Mouse (Mus musculus): ENCODE measurements at regions not wholly inside any gene's neighbourhood (a gene's known extent, or its start where the extent isn't known, plus 50 kb on each side); places are given as distances from the start of the nearest gene placed in this dataset.
A peak's percentile ranks its signal among the peaks of the same experiment; 100 is the strongest.

- DNase-seq: no peak
Measured at GRCm38 (mm10) chr12:86830247-86830585, 54.4 kb downstream of the Irf2bpl start.

GRCm38 (mm10) chr12:86829581-86830246 is 54.9 kb downstream of the Irf2bpl start:
- DNase-seq: peak; percentile 48

GRCm38 (mm10) chr12:86827241-86827606 is 57.4 kb downstream of the Irf2bpl start:
- DNase-seq: no peak

DNA sequence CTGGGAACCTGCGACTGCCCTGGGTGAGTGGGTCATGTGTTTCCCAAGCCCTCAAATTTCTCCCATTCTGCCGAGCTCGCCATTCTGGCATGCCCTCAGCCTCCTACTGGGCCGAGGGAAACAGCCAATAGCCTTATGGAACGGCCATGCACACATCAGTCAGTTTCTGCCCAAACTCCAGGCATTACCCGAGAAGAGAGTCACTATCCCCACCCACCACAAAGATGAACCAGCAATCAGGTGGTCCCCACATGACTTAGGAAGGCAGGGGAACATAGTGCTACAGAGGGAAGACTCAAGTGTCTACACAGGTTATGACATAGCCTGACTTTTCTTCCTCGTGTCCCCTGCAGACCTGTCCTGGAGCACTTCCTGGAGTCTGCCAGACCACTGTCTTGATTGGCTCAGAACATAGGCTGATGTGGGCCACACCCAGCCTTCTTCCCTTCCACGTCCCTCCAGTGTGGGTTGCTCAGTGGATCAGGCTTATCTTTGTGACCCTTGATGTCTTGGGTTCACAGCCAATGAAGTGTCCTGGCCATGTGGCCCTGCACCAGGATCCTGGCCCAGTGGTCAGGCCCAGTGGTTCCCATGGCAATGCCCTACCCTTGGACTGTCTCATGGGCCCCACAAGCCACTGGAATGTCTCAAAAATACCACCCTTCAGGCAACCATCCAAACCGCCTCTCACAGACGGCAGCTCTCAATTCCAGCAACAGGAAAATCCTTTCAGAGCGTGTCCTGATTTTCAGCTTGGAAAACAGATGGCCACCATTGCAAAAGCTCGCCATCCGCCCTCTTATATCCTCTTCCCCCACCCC is 58.0 kb downstream of the Irf2bpl start:
- DNase-seq: no peak

DNA sequence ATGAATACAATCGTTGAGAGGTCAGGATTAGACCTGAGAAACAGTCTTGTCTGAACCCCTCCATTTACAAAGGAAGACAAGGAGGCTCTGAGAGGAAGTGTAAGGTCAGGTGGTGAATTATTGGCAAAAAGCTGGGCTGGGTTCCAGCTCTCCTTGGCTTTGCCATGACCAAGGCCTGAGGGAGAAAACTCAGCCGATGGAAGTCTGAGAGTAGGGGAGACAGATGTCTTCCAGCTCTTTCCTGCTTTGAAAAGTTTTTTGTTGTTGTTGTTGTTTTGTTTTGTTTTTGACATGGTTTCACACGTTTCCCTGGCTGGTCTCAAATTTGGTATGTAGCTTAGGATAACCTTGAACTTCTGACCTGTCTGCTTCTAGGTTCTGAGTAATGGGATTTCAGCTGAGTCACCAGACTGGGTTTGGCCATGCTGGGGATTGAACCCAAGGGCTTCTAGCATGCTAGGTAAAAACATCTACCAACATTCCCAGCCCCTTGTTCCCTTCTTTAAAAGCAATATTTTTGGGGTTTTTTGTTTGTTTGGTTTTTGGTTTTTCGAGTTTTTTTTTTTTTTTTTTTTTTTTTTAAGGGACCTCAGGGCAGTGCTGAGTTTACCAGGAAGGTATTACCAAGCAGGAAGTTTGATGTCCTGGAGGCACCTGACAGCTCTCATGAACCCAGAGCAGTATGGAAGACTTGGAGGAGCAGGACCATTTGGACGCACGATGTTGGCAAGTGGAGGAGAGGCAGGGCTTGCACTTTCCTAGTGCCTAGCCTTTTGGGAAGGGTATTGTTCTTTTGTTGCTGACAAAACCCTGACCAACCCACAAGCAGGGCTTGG is 58.8 kb downstream of the Irf2bpl start:
- peak; percentile 77 for DNase-seq

- DNase-seq: peak; percentile 87
Measured at GRCm38 (mm10) chr12:86824860-86825583, 59.6 kb downstream of the Irf2bpl start.

DNA sequence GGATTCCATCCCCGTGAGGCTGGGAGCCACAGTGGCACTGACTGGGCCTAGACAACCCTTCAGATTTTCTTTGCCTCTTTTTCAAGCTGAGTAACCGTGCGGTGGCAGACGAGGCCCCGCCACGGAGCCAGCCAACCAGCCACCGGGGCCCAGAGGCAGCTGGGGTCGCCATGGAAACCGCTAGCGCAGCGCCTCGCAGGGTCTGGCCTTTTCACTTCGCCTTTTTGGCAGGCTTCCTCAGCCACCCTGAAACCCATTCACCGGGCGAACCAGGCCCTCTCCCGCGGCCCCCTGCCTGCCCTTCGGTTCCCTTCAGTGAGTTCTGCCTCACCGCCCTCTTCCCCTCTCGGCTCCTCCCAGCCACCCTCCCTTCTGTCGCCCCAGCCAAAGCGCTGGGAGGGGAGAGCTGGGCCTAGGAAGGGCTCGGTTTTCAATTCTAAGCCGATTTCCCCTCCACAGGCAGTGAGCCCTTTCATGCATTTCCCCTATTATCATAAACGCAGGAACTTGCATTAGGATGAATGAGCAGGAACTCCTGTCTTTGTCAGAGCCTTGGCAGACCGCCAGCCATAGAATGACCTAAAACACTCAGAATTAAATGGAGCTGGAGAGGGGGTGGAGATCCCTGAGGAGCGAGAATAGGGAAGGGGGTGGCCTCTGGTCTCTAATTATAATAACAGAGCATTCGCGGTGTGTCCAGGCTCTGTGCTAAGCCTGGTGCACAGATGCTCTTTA is 60.6 kb downstream of the Irf2bpl start:
- DNase-seq: peak; percentile 92

- no peak for DNase-seq
Measured at GRCm38 (mm10) chr12:86823488-86823854, 61.1 kb downstream of the Irf2bpl start.

DNA sequence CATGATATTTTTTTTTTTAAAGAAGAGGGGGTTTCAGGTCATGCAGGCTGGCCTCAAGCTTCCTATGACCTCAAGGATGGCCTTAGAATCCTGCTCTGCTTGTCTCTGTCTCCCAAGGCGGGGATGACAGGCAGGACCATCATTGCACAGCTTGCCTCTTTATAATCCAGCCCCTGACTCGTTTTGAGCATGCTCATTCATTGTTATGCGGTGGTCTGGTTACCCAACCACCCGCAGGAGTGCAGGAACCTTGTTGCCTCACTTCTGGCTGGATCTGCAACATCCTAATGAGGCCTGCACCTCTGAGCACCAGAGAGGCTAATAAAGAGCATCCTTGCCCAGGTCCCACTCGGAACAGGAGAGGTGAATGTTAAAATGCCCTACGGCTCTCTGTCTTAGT is 63.4 kb downstream of the Irf2bpl start:
- no peak for DNase-seq

GRCm38 (mm10) chr12:86819568-86819967 is 65.0 kb downstream of the Irf2bpl start:
- no peak for DNase-seq

GRCm38 (mm10) chr12:86819163-86819562 is 65.4 kb downstream of the Irf2bpl start:
- DNase-seq: no peak

DNA sequence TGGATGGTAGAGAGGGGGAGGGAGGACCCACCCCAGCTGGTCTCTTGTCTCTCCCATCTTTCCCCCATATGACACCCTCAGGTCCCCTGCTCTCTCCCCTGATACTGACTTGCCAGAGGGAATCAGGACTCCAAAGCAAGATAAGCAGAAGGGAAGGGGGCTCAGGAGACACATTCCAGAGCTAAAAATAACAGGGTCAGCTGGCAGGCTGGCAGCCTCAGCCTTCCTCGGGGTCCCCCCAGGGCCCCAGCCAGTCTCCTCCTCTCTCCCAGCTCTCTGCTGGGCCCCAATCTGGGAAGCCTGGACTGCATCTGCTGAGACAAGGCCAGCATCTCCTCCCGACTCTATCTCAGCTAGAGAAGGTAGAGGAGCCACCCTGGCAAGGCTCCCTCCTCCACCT is 66.4 kb downstream of the Irf2bpl start:
- no peak for DNase-seq

DNA sequence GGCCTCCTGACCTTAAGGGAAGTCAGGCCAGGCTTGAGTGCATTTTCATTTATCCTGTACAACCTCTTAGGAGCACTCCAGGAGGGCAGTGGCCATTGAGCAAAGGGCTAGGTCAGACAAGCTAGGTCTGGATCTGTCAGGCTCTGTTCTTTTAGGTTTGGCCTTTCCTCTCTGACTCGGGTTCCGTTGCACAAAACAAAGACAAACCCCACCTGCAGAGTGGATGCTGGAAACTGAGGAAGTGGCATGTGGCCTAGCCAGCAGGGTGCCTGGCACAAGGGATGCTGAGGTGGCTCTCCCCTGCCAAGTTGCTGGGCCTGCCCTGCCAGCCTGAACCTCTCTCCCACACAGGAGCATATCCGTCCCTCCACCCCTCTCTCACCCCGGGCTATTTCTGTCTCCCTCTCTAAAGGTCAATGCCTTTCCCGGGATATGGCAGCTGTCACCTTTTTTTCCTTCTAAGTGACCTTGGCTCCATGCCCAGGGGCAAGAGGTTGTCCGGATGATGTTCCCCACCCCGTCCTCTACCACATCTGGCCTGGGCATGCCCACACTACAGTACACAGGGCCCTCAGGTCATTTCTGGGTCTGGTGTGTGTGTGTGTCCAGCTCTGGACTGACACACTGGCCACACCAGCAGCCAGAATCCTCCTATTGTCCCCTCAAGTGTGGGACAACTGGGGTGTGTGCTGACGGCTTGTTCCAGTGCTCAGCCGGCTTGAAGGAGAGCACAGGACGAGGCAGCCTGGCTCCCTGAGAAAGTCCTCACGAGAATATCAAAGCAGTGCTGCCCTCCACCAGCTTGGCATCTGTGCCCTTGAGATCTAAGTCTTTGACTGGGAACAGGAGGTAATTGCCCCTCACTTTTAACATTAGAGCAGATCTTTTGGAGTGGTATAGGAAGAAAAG is 67.6 kb downstream of the Irf2bpl start:
- peak; percentile 84 for DNase-seq

GRCm38 (mm10) chr12:86816171-86816701 is 68.4 kb downstream of the Irf2bpl start:
- peak; percentile 56 for DNase-seq

GRCm38 (mm10) chr12:86814740-86815139 is 69.9 kb downstream of the Irf2bpl start:
- DNase-seq: no peak
